Mouse (Mus musculus) olfactory bulb, adult 2 months (tissue): Measurements from ENCODE around the gene Lcp2.

Source experiments
- CTCF ChIP-seq: fragments of 200-500 bp; IDR thresholded peaks from 2 replicates; pipeline ENCODE4 v1.5.1; 2012; ENCODE audit warnings: low read depth, mild to moderate bottlenecking, low read length, moderate library complexity; ENCODE audit not compliant: insufficient read depth
- POLR2A ChIP-seq: fragments of 200-500 bp; IDR thresholded peaks from 2 replicates; pipeline ENCODE4 v1.6.1; 2012; ENCODE audit warnings: mild to moderate bottlenecking, low read depth, low read length, moderate library complexity; ENCODE audit not compliant: insufficient read depth

DNA sequence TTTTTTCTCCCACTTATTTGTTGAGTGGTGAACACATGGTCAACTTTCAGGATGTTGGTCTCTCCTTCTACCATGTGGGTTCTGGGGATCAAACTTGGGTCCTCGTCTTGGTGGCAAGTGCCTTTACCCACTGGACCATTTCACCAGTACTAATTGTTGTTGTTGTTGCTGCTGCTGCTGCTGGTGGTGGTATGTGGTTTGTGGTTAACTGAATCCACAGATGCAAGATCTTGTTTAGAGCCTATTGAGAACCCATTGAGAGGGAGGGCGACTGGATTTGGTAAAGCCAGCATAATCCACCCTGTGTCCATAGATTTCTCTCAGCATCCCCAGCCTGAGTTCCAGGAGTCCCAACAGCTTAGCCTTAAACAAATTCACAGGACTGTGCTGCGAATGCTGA, 46.3 kb upstream of the Lcp2 start:
- TF ChIP-seq POLR2A: no peak
- no peak for TF ChIP-seq CTCF
